ENCODE assay signal across 15 mouse cellular contexts in genomic region chr11:98005076-98005475, GRCm38 (mm10). TPM values are rescaled to one million over a fixed set of nuclear protein-coding genes. Genes with fewer than 3 reads are reported as not detected.
DNase-seq lines count a peak whose midpoint lies in the region; ATAC-seq lines count a peak whose summit lies in the region.
"Had no signal": no experiment of that assay in that cellular context is flagged by ENCODE, and none has a peak within 500 bp of the region (broad histone marks: within the 10 kb centered on the region; RNA-seq: fewer than 3 reads in every experiment).

No protein-coding gene starts in this region.

- no peak for DNase-seq in hindbrain, embryonic 10.5 days (ENCODE audit: low spot score)
- no peak for DNase-seq in hindbrain, embryonic 11.5 days (ENCODE audit: low spot score)
- DNase-seq in ES-CJ7 (ENCODE audit: low read depth, low spot score): peak; percentile 97
- DNase-seq in intestine, embryonic 14.5 days (ENCODE audit: low spot score): no peak
- DNase-seq in skeletal muscle tissue, adult 2 months (ENCODE audit: low read depth, low spot score): peak; percentile 70
- no peak for DNase-seq in frontal cortex, postnatal 14 days (ENCODE audit: low spot score in 2 of 2)
- DNase-seq in layer of hippocampus, adult 9-10 months (ENCODE audit: low spot score): no peak
- DNase-seq: forebrain, postnatal 0 days; layer of hippocampus, adult 9-11 months had no signal

- 43% methylated on average over 13 of the region's 13 CpGs for WGBS in hindbrain, embryonic 10.5 days
- 43% methylated on average over 13 of the region's 13 CpGs for WGBS in hindbrain, embryonic 11.5 days
- WGBS in intestine, embryonic 14.5 days: 45% methylated on average over 13 of the region's 13 CpGs
- 58% methylated on average over 13 of the region's 13 CpGs for WGBS in kidney, embryonic 16.5 days

- H3K27ac ChIP-seq in hindbrain, embryonic 10.5 days: no peak overlapping the region
- H3K27ac ChIP-seq in hindbrain, embryonic 11.5 days (ENCODE audit: low read depth, low read length): no peak overlapping the region
- H3K27ac ChIP-seq in intestine, embryonic 14.5 days (ENCODE audit: low read depth): no peak overlapping the region
- H3K27ac ChIP-seq in kidney, embryonic 16.5 days (ENCODE audit: low read length): no peak overlapping the region
- H3K27ac ChIP-seq: heart, embryonic 15.5 days had no signal

- ATAC-seq in hindbrain, embryonic 11.5 days (ENCODE audit: low FRiP score): no peak
- peak; percentile 28; the same call in 1 of the 2 replicates for ATAC-seq in intestine, embryonic 14.5 days (replicated peaks; ENCODE audit: low FRiP score, low TSS enrichment, low read depth)
- ATAC-seq in kidney, embryonic 16.5 days (ENCODE audit: low FRiP score, low TSS enrichment): no peak
- ATAC-seq: forebrain, postnatal 0 days; inflammation-experienced regulatory T-cells, adult 6 months had no signal

- H3K27me3 ChIP-seq in hindbrain, embryonic 10.5 days (ENCODE audit: insufficient read depth, poor library complexity, severe bottlenecking): peaks cover 51% of the 10 kb centered on the region
- peaks cover 4% of the 10 kb centered on the region; the same call in 1 of the 2 replicates for H3K27me3 ChIP-seq in hindbrain, embryonic 11.5 days (ENCODE audit: control insufficient read depth, insufficient read depth, low read length)
- peaks cover 16% of the 10 kb centered on the region; the same call in 1 of the 2 replicates for H3K27me3 ChIP-seq in intestine, embryonic 14.5 days (replicated peaks; ENCODE audit: control insufficient read depth, insufficient read depth, low read length)
- 0 out of 2 replicates have a peak, but pooled peaks cover 3% of the 10 kb centered on the region for H3K27me3 ChIP-seq in kidney, embryonic 16.5 days (ENCODE audit: insufficient read depth, low read length)
- H3K27me3 ChIP-seq: CH12.LX had no signal

- H3K36me3 ChIP-seq in hindbrain, embryonic 10.5 days: peaks cover 57% of the 10 kb centered on the region
- no peaks in the 10 kb centered on the region for H3K36me3 ChIP-seq in hindbrain, embryonic 11.5 days (ENCODE audit: control insufficient read depth, insufficient read depth, low read length)
- H3K36me3 ChIP-seq in intestine, embryonic 14.5 days (ENCODE audit: control insufficient read depth, insufficient read depth, low read length): peaks cover 32% of the 10 kb centered on the region
- peaks cover 21% of the 10 kb centered on the region for H3K36me3 ChIP-seq in kidney, embryonic 16.5 days (ENCODE audit: insufficient read depth, low read length)
- H3K36me3 ChIP-seq: heart, embryonic 15.5 days had no signal

- H3K4me1 ChIP-seq in hindbrain, embryonic 10.5 days (replicated peaks): peaks cover 35% of the 10 kb centered on the region
- H3K4me1 ChIP-seq in hindbrain, embryonic 11.5 days (replicated peaks; ENCODE audit: control insufficient read depth, insufficient read depth, low read length): peaks cover 2% of the 10 kb centered on the region; the same call in 1 of the 2 replicates
- H3K4me1 ChIP-seq in intestine, embryonic 14.5 days (replicated peaks; ENCODE audit: control insufficient read depth, insufficient read depth, low read length): no peaks in the 10 kb centered on the region
- peaks cover 16% of the 10 kb centered on the region for H3K4me1 ChIP-seq in kidney, embryonic 16.5 days (ENCODE audit: insufficient read depth, low read length)

- no peaks in the 10 kb centered on the region for H3K9me3 ChIP-seq in hindbrain, embryonic 10.5 days
- H3K9me3 ChIP-seq in hindbrain, embryonic 11.5 days (ENCODE audit: control insufficient read depth, low read length): no peaks in the 10 kb centered on the region
- no peaks in the 10 kb centered on the region for H3K9me3 ChIP-seq in intestine, embryonic 14.5 days (ENCODE audit: control insufficient read depth, low read length)
- no peaks in the 10 kb centered on the region for H3K9me3 ChIP-seq in kidney, embryonic 16.5 days (ENCODE audit: low read length)
- H3K9me3 ChIP-seq: embryonic facial prominence, embryonic 12.5 days; heart, embryonic 15.5 days; limb, embryonic 15.5 days had no signal

- no peak overlapping the region for H3K4me2 ChIP-seq in hindbrain, embryonic 11.5 days (replicated peaks; ENCODE audit: low read depth, low read length)
- no peak overlapping the region for H3K4me2 ChIP-seq in intestine, embryonic 14.5 days (ENCODE audit: low read length)
- H3K4me2 ChIP-seq in kidney, embryonic 16.5 days (replicated peaks; ENCODE audit: low read depth, low read length): no peak overlapping the region
- H3K4me2 ChIP-seq: embryonic facial prominence, embryonic 12.5 days; heart, embryonic 15.5 days; limb, embryonic 15.5 days had no signal

- H3K4me3 ChIP-seq in hindbrain, embryonic 10.5 days: peak overlapping the region; percentile 12; the same call in 1 of the 2 replicates
- H3K4me3 ChIP-seq in hindbrain, embryonic 11.5 days (ENCODE audit: low read depth, low read length): no peak overlapping the region
- no peak overlapping the region for H3K4me3 ChIP-seq in intestine, embryonic 14.5 days (ENCODE audit: low read depth, low read length)
- no peak overlapping the region for H3K4me3 ChIP-seq in kidney, embryonic 16.5 days (ENCODE audit: low read length)
- H3K4me3 ChIP-seq: embryonic facial prominence, embryonic 12.5 days; heart, embryonic 15.5 days; limb, embryonic 15.5 days had no signal

- no peak overlapping the region for H3K9ac ChIP-seq in hindbrain, embryonic 11.5 days (ENCODE audit: low read depth, low read length)
- no peak overlapping the region for H3K9ac ChIP-seq in intestine, embryonic 14.5 days (ENCODE audit: low read length)
- H3K9ac ChIP-seq in kidney, embryonic 16.5 days (replicated peaks; ENCODE audit: low read length): no peak overlapping the region
- H3K9ac ChIP-seq: embryonic facial prominence, embryonic 12.5 days; forebrain, postnatal 0 days; heart, embryonic 15.5 days; limb, embryonic 15.5 days had no signal

RNA-seq across cellular contexts. Expression of gene Arl5c, which starts 9.1 kb away (rescaled TPM):
- 13.3 and 16.2 TPM in 2 replicates for polyA plus RNA-seq in hindbrain, embryonic 10.5 days (2016; fragmentation: Nextera tagmentation; extraction: Ambion mirVana)
- polyA plus RNA-seq in hindbrain, embryonic 11.5 days (2014; fragmentation: Nextera tagmentation; extraction: Ambion mirVana): 9.5 and 10.2 TPM in 2 replicates
- 9.6 and 13.8 TPM in 2 replicates for polyA plus RNA-seq in intestine, embryonic 14.5 days (2014; fragmentation: Nextera tagmentation; extraction: Ambion mirVana)
- polyA plus RNA-seq in kidney, embryonic 16.5 days (2015; fragmentation: Nextera tagmentation; extraction: Ambion mirVana): 7.3 and 7.4 TPM in 2 replicates

RNA-seq across cellular contexts. Expression of gene Cacnb1, which starts 17.8 kb away (rescaled TPM):
- 7.6 and 22.9 TPM in 2 replicates for polyA plus RNA-seq in hindbrain, embryonic 10.5 days (2016; fragmentation: Nextera tagmentation; extraction: Ambion mirVana)
- 13.1 and 18.3 TPM in 2 replicates for polyA plus RNA-seq in hindbrain, embryonic 11.5 days (2014; fragmentation: Nextera tagmentation; extraction: Ambion mirVana)
- polyA plus RNA-seq in intestine, embryonic 14.5 days (2014; fragmentation: Nextera tagmentation; extraction: Ambion mirVana): 7.5 and 8.0 TPM in 2 replicates
- polyA plus RNA-seq in kidney, embryonic 16.5 days (2015; fragmentation: Nextera tagmentation; extraction: Ambion mirVana): 12.8 TPM in 2 replicates

RNA-seq across cellular contexts. Expression of gene Plxdc1, which starts 18.8 kb away (rescaled TPM):
- polyA plus RNA-seq in hindbrain, embryonic 10.5 days (2016; fragmentation: Nextera tagmentation; extraction: Ambion mirVana): 0.11 and 0.24 TPM in 2 replicates
- 0.18 and 0.28 TPM in 2 replicates for polyA plus RNA-seq in hindbrain, embryonic 11.5 days (2014; fragmentation: Nextera tagmentation; extraction: Ambion mirVana)
- polyA plus RNA-seq in intestine, embryonic 14.5 days (2014; fragmentation: Nextera tagmentation; extraction: Ambion mirVana): 0.09 and 0.30 TPM in 2 replicates
- 1.8 and 2.3 TPM in 2 replicates for polyA plus RNA-seq in kidney, embryonic 16.5 days (2015; fragmentation: Nextera tagmentation; extraction: Ambion mirVana)

RNA-seq across cellular contexts. Expression of gene Rpl19, which starts 21.4 kb away (rescaled TPM):
- polyA plus RNA-seq in hindbrain, embryonic 10.5 days (2016; fragmentation: Nextera tagmentation; extraction: Ambion mirVana): 1,011 and 1,145 TPM in 2 replicates
- 970 and 990 TPM in 2 replicates for polyA plus RNA-seq in hindbrain, embryonic 11.5 days (2014; fragmentation: Nextera tagmentation; extraction: Ambion mirVana)
- polyA plus RNA-seq in intestine, embryonic 14.5 days (2014; fragmentation: Nextera tagmentation; extraction: Ambion mirVana): 1,242 TPM in 2 replicates
- polyA plus RNA-seq in kidney, embryonic 16.5 days (2015; fragmentation: Nextera tagmentation; extraction: Ambion mirVana): 950 and 1,086 TPM in 2 replicates

RNA-seq across cellular contexts. Expression of gene Stac2, which starts 48.2 kb away (rescaled TPM):
- 1.1 and 1.5 TPM in 2 replicates for polyA plus RNA-seq in hindbrain, embryonic 10.5 days (2016; fragmentation: Nextera tagmentation; extraction: Ambion mirVana)
- polyA plus RNA-seq in hindbrain, embryonic 11.5 days (2014; fragmentation: Nextera tagmentation; extraction: Ambion mirVana): 1.4 and 1.8 TPM in 2 replicates
- polyA plus RNA-seq in intestine, embryonic 14.5 days (2014; fragmentation: Nextera tagmentation; extraction: Ambion mirVana): 0.35 and 0.43 TPM in 2 replicates
- polyA plus RNA-seq in kidney, embryonic 16.5 days (2015; fragmentation: Nextera tagmentation; extraction: Ambion mirVana): 3.3 and 4.0 TPM in 2 replicates

Comparison
In these comparisons a context has a peak if more than half of its experiments do, and no peak if none do; other contexts are left out.
1. DNase-seq: peak in ES-CJ7 (single experiment) and skeletal muscle tissue, adult 2 months (single experiment); none in hindbrain, embryonic 10.5 days (single experiment), hindbrain, embryonic 11.5 days (single experiment), intestine, embryonic 14.5 days (single experiment), frontal cortex, postnatal 14 days (0 of 2) and layer of hippocampus, adult 9-10 months (single experiment).